Mouse (Mus musculus): Measurements from ENCODE around the gene Xkr7.

GRCm38 (mm10) chr2:153032083-153032842, 611 bp downstream of the Xkr7 start:
- TF ChIP-seq POLR2A (IDR thresholded peaks at IDR 0.05; ENCODE audit: extremely low read depth, insufficient read depth, low read length) (no peak), CTCF (IDR thresholded peaks at IDR 0.05; ENCODE audit: low read depth, low read length) (no peak)
